Comparison of ENCODE assay signal across 15 mouse cellular contexts in genomic region chr9:78105501-78105932, GRCm38 (mm10). TPM values are rescaled to one million over a fixed set of nuclear protein-coding genes. Genes with fewer than 3 reads are reported as not detected.
DNase-seq lines count a peak whose midpoint lies in the region; ATAC-seq and TF ChIP-seq lines count a peak whose summit lies in the region.
"Had no signal": no experiment of that assay in that cellular context is flagged by ENCODE, and none has a peak within 500 bp of the region (broad histone marks: within the 10 kb centered on the region; RNA-seq: fewer than 3 reads in every experiment).

No protein-coding gene starts in this region.

- H3K79me2 ChIP-seq in liver, adult 2 months (ENCODE audit: control insufficient read depth, insufficient read depth, low read length), result peaks cover 21% of the 10 kb centered on the region; the same call in 1 of the 2 replicates

- 30% methylated on average over 6 of the region's 6 CpGs for WGBS in liver, adult 2 months
- 58% methylated on average over 6 of the region's 6 CpGs for WGBS in stomach, embryonic 15.5 days
- 73% methylated on average over 6 of the region's 6 CpGs for WGBS in kidney, adult 2 months

- no peak overlapping the region for H3K4me2 ChIP-seq in stomach, embryonic 15.5 days

- no peak for TF ChIP-seq CTCF in gastrocnemius, adult 2 months (IDR thresholded peaks at IDR 0.05)
- no peak for TF ChIP-seq CTCF in liver, adult 2 months (IDR thresholded peaks at IDR 0.05; ENCODE audit: low read depth, low read length)
- no peak for TF ChIP-seq CTCF in kidney, adult 2 months (conservative IDR thresholded peaks at IDR 0.05; ENCODE audit: insufficient read depth, insufficient read length, low read depth, low read length)

- peaks cover 71% of the 10 kb centered on the region for H3K4me1 ChIP-seq in megakaryocyte, embryonic 14.5 days
- peaks cover 30% of the 10 kb centered on the region for H3K4me1 ChIP-seq in liver, adult 2 months (ENCODE audit: control insufficient read depth, insufficient read depth, low read length)
- peaks cover 10% of the 10 kb centered on the region for H3K4me1 ChIP-seq in stomach, embryonic 15.5 days
- peaks cover 17% of the 10 kb centered on the region; the same call in 1 of the 2 replicates for H3K4me1 ChIP-seq in kidney, adult 2 months (ENCODE audit: control insufficient read depth, insufficient read depth, low read length)

- H3K27me3 ChIP-seq in megakaryocyte, embryonic 14.5 days (replicated peaks), result no peaks in the 10 kb centered on the region
- no peaks in the 10 kb centered on the region for H3K27me3 ChIP-seq in liver, adult 2 months (ENCODE audit: control insufficient read depth, insufficient read depth, low read length)
- no peaks in the 10 kb centered on the region for H3K27me3 ChIP-seq in stomach, embryonic 15.5 days (replicated peaks)
- H3K27me3 ChIP-seq in kidney, adult 2 months (replicated peaks; ENCODE audit: control insufficient read depth, insufficient read depth, low read length), result no peaks in the 10 kb centered on the region

- intact Hi-C loops in gastrocnemius, adult 2 months (cut with DNase I), result no loop called here

- peak overlapping the region; percentile 61 for H3K9ac ChIP-seq in liver, adult 2 months (ENCODE audit: low read depth, low read length)
- no peak overlapping the region for H3K9ac ChIP-seq in stomach, embryonic 15.5 days

- DNase-seq in gastrocnemius, adult 2 months, result no peak
- DNase-seq in gastrocnemius, postnatal 10 days, result no peak
- no peak for DNase-seq in liver, adult 2 months (ENCODE audit: extremely low read depth, low read depth, low spot score)
- DNase-seq in kidney, adult 2 months, result no peak
- no peak for DNase-seq in embryo, embryonic 9.5 days (ENCODE audit: extremely low spot score)
- DNase-seq: cerebellum, postnatal 36 days; kidney, adult 18-20 months; left cerebral cortex, postnatal 4 days had no signal

- no peaks in the 10 kb centered on the region for H3K9me3 ChIP-seq in megakaryocyte, embryonic 14.5 days
- no peaks in the 10 kb centered on the region for H3K9me3 ChIP-seq in stomach, embryonic 15.5 days

- no peak for TF ChIP-seq POLR2A in liver, adult 2 months (IDR thresholded peaks at IDR 0.05; ENCODE audit: extremely low read depth, insufficient read depth, low read length)
- TF ChIP-seq POLR2A in kidney, adult 2 months (IDR thresholded peaks at IDR 0.05; ENCODE audit: low read depth, low read length), result no peak

- H3K36me3 ChIP-seq in megakaryocyte, embryonic 14.5 days (replicated peaks; ENCODE audit: low read length), result peaks cover 55% of the 10 kb centered on the region
- H3K36me3 ChIP-seq in liver, adult 2 months (ENCODE audit: control insufficient read depth, insufficient read depth, low read length), result peaks cover 25% of the 10 kb centered on the region
- no peaks in the 10 kb centered on the region for H3K36me3 ChIP-seq in stomach, embryonic 15.5 days
- H3K36me3 ChIP-seq in kidney, adult 2 months (ENCODE audit: control insufficient read depth, insufficient read depth, low read length), result no peaks in the 10 kb centered on the region; the same call in none of the 2 replicates

- H3K27ac ChIP-seq in gastrocnemius, adult 2 months, result no peak overlapping the region; the same call in 1 of the 2 replicates
- H3K27ac ChIP-seq in liver, adult 2 months (replicated peaks; ENCODE audit: insufficient read depth, low read depth, low read length), result peak overlapping the region; percentile 59
- no peak overlapping the region for H3K27ac ChIP-seq in stomach, embryonic 15.5 days
- no peak overlapping the region for H3K27ac ChIP-seq in kidney, adult 2 months (ENCODE audit: insufficient read depth, low read depth, low read length)
- H3K27ac ChIP-seq: layer of hippocampus, adult 2 months; macrophage had no signal

- ATAC-seq in megakaryocyte, adult 5-6 weeks (ENCODE audit: poor library complexity, severe bottlenecking), result no peak
- peak; percentile 37; the same call in 1 of the 2 replicates for ATAC-seq in stomach, embryonic 15.5 days (ENCODE audit: insufficient read depth, low FRiP score, low read depth)

- H3K4me3 ChIP-seq in gastrocnemius, adult 2 months, result peak overlapping the region; percentile 79
- H3K4me3 ChIP-seq in megakaryocyte, embryonic 14.5 days (replicated peaks), result peak overlapping the region; percentile 99
- H3K4me3 ChIP-seq in liver, adult 2 months (ENCODE audit: insufficient read depth, low read depth, low read length), result no peak overlapping the region
- no peak overlapping the region for H3K4me3 ChIP-seq in stomach, embryonic 15.5 days (replicated peaks)
- no peak overlapping the region for H3K4me3 ChIP-seq in kidney, adult 2 months (ENCODE audit: insufficient read depth, low read depth, low read length)
- H3K4me3 ChIP-seq: layer of hippocampus, adult 2 months had no signal

RNA-seq across cellular contexts. Expression of gene Fbxo9, which starts 3.3 kb away (rescaled TPM):
- 10 to 100 TPM; 43.3 to 49.0 TPM for total RNA-seq in gastrocnemius, adult 2 months (2021)
- 10 to 100 TPM; 54.2 to 55.2 TPM for total RNA-seq in gastrocnemius, postnatal 10 days (2021)
- 67.6 and 168 TPM in 2 replicates for polyA plus RNA-seq in megakaryocyte, embryonic 14.5 days (2012; ENCODE audit: insufficient read depth, low replicate concordance)
- total RNA-seq in megakaryocyte, adult 5-6 weeks (2015), result 40.3 and 50.5 TPM in 2 replicates
- 43.8 and 49.2 TPM in 2 replicates for total RNA-seq in megakaryocyte, adult 5-6 weeks (2017)
- total RNA-seq in liver, adult 2 months (2014; rRNA removed), result 80.5 and 99.3 TPM in 2 replicates
- polyA plus RNA-seq in liver, adult 2 months (2012; rRNA removed), result 83.4 and 107 TPM in 2 replicates
- 44.1 and 46.1 TPM in 2 replicates for polyA plus RNA-seq in stomach, embryonic 15.5 days (2015; fragmentation: Nextera tagmentation; extraction: Ambion mirVana)
- 93.3 and 100.0 TPM in 2 replicates for polyA plus RNA-seq in kidney, adult 2 months (2012; rRNA removed)

RNA-seq across cellular contexts. Expression of gene Ick, which starts 3.5 kb away (rescaled TPM):
- total RNA-seq in gastrocnemius, adult 2 months (2021), result 1 to 10 TPM; 5.0 to 6.4 TPM
- total RNA-seq in gastrocnemius, postnatal 10 days (2021), result 10 to 100 TPM; 15.5 to 20.6 TPM
- polyA plus RNA-seq in megakaryocyte, embryonic 14.5 days (2012; ENCODE audit: insufficient read depth, low replicate concordance), result 23.0 and 64.0 TPM in 2 replicates
- total RNA-seq in megakaryocyte, adult 5-6 weeks (2015), result 3.4 and 6.2 TPM in 2 replicates
- total RNA-seq in megakaryocyte, adult 5-6 weeks (2017), result 2.5 and 8.0 TPM in 2 replicates
- total RNA-seq in liver, adult 2 months (2014; rRNA removed), result 10.2 and 10.9 TPM in 2 replicates
- polyA plus RNA-seq in liver, adult 2 months (2012; rRNA removed), result 7.3 and 7.5 TPM in 2 replicates
- 20.8 and 25.9 TPM in 2 replicates for polyA plus RNA-seq in stomach, embryonic 15.5 days (2015; fragmentation: Nextera tagmentation; extraction: Ambion mirVana)
- 8.2 and 8.9 TPM in 2 replicates for polyA plus RNA-seq in kidney, adult 2 months (2012; rRNA removed)

RNA-seq across cellular contexts. Expression of gene Gcm1, which starts 53.8 kb away (rescaled TPM):
- not detected for total RNA-seq in gastrocnemius, adult 2 months (2021)
- total RNA-seq in gastrocnemius, postnatal 10 days (2021), result not detected
- not detected in 2 replicates for polyA plus RNA-seq in megakaryocyte, embryonic 14.5 days (2012; ENCODE audit: insufficient read depth, low replicate concordance)
- not detected in 2 replicates for total RNA-seq in megakaryocyte, adult 5-6 weeks (2015)
- total RNA-seq in megakaryocyte, adult 5-6 weeks (2017), result not detected in 2 replicates
- not detected in 2 replicates for total RNA-seq in liver, adult 2 months (2014; rRNA removed)
- not detected in 2 replicates for polyA plus RNA-seq in liver, adult 2 months (2012; rRNA removed)
- not detected in 2 replicates for polyA plus RNA-seq in stomach, embryonic 15.5 days (2015; fragmentation: Nextera tagmentation; extraction: Ambion mirVana)
- polyA plus RNA-seq in kidney, adult 2 months (2012; rRNA removed), result 3.1 and 3.5 TPM in 2 replicates
- total RNA-seq: heart, postnatal 25 days; layer of hippocampus, adult 2 months; left cerebral cortex, postnatal 4 days had no signal
- polyA plus RNA-seq: brain, embryonic 14.5 days; macrophage had no signal

Comparison
In these comparisons a context has a peak if more than half of its experiments do, and no peak if none do; other contexts are left out.
1. H3K4me3 ChIP-seq: peak in gastrocnemius, adult 2 months (single experiment) and megakaryocyte, embryonic 14.5 days (single experiment); none in liver, adult 2 months (single experiment), stomach, embryonic 15.5 days (single experiment) and kidney, adult 2 months (single experiment).